Mouse (Mus musculus) urinary bladder, adult 18-20 months (tissue): Measurements from ENCODE around the gene Gm28308.

Source experiments
- DNase-seq, 2 experiments: peaks; one replicate each; pipeline ENCODE4 v3.0.0; 2022; ENCODE audit warnings: low spot score in 2 of 2, mixed read lengths in 2 of 2

Gene Gm28308

DNA sequence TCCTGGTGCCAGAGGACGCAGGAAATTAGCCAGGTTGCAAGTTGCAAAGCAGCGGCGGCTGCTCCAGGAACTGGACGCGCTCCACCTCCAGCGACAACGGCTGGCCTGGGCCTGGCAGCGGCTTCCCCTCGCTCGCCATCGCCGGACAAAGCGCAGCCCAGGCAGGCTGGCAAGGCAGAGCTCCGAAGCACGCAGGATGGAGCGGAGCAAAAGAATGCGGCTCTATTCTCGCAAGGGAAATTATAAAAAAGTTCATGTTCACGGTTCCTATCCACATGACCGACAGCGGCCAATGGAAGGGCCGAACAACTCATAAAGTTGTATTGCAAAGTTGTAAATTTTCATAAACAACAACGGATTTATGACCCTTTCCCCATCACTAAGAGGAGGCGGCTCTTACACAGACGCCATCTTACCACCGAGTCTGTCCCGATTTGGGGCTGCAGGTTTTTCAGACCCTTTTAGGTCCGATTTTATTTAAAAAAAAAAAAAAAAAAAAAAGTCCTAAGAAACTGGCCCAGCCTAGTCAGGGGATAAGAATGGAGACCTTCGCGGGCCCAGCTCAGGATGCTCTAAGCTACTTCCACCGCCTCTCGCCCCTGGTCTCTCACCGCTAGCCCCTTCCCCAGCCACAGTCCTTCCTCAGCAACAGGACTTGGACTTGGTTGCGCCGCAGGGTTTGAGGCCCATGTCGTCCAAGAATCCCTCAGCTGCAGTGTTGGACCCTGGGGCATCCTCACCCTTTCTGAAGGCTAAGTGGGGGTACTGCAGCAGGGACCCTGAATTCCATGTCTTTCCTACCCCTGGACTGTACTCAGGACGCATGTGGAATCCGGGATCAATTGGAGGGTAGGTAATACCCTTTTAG is at the start of gene Gm28308, which contains the start of gene Hoxa3:
Gene Gm28308, minus strand, starts transcription at position 221 of the 868 bp plus-strand sequence.
Gene Hoxa3, minus strand, starts transcription at position 218 of the 868 bp plus-strand sequence.
- DNase-seq: peak; percentile 73 to 76

- DNase-seq: no peak
These were observed 49.6 kb upstream of the Gm28308 start for GRCm38 (mm10) chr6:52262463-52263320.

DNA sequence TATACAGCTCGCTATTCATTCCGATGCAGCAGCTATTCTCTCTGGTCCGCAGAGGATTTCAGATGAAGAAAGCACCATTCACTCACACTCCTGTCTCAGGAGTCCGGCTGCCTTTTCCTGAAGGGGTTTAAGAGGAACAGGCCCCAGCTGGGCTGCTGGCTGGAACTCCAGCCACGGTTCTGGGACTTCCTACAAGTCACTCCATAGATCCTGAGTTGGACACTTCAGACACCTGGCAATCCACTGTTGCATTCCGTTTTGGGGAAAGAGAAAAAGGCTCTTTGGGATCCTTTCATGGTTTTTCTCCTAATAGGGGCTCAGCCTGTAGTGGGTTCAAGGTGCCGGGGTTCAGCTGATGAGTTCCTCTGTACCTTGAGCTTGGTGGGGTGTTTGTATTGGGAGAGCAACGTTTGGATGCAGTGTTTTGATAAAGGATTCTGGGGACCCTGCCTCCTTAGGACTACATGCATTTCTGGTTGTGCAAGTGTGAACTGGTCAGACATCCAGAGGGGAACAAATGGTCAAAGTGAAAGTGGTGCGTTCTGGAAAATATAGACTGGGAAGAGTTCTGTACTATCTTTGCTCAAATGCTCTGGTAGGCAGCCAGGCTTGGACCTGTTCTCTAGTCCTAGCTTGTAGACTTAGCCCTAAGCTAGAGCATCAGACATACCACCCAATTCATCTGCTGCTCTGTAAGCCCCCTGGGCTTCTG is 48.8 kb upstream of the Gm28308 start:
- DNase-seq: no peak

DNA sequence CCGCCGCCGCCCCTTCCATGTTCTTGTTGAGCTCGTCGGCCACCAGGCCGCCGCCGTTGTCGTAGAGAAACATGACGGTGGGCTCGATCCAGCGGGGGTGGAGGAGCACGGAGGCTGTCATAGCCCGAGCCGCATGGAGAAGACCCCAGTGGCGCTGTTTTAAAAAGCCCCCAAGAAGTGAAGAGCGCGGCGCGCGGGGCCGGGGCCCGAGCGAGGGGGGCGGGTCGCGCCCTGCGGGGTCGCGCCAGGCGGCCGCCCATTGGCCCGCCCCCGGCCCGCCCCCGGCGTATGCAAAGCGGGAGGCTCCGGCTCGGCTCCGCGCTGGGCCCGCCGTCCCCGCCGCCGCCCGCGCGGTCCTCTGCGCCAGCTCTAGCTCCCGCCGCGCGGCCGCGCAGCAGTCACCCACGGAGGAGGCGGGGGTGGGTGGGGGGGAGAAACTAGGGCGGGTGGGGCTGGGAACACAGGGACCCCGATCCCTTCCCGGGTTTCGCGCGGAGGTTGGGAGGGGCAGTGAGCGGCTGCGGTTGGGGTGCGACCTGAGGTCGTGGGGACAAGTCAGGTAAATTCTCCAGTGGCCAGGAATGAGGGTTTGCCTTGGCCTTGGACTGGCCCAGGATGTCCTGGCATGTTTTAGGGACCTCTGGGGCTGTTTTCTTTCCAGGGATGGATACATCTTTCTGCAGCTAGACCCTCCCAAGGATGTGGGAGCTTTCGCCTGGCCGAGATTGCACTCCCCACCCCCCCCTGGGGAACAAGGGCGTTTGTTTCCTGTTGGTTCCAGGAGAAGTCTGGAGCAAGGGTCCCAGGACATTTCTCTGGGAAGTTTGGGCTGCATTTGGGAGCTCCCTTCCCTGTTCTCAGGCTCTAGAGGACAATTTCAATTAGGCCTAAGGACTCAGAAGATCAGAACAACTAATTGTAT is 47.8 kb upstream of the Gm28308 start, which contains the start of gene Hoxa13:
Gene Hoxa13, minus strand, starts transcription at position 227 of the 922 bp plus-strand sequence.
- peak in 1 of 2 experiments; percentile 68 for DNase-seq

DNA sequence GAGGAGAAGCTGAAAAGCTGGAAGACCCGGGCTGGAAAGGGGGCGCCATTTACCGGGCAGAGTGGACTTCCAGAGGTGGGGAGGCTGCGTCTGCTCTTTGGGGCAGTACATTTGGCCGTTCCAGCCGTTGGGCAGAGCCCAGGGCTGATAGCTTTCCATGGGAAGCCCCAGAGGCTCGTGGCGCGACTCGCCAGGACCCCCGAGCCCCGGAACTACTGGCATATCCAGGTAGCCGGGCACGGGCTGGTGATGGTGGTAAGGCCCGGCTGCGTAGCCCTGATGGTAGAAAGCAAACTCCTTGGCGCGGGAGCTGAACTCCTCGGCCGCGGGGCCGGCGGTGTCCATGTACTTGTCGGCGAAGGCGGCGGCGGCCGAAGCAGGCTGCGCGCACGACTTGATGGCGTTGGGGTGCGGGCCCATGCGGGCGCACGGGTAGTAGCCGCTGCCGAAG is 46.7 kb upstream of the Gm28308 start:
- peak in 1 of 2 experiments; percentile 66 for DNase-seq

DNA sequence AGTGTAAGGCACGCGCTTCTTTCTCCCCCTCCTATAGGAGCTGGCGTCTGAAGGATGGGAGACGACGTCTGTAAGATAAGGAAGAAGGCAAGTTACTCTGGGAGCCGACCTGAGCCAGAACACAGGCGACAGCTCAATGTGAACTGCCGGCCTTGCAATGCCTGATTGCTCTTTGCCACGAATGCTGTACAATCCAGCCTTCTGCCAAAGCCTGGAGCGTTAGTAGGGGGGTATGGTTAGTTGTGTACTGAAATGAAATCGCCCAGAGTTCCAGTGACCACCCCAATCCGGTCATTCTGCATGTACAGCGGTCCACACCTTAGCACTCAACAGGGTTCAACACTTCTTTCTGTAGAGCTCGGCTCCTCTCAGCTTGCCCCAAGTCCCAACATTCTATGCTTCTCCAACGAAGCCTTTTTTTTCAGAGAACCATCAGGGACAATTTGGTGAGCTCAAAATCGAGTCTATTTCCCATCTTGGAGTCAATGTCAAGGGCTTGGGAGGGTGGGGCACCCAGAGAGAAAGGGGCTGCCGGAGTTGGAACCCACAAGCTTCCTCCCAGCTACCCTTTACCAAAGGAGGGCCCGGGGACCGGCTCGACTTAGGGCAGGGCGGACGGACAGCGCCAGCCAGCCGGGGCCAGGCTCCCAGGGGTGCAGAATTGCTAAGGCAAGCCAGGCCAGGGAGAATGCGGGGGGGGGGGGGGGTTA is 46.1 kb upstream of the Gm28308 start:
- peak in 1 of 2 experiments; percentile 55 for DNase-seq

GRCm38 (mm10) chr6:52256956-52257355 is 43.8 kb upstream of the Gm28308 start:
- peak; percentile 73 to 76 for DNase-seq

- peak in 1 of 2 experiments; percentile 73 for DNase-seq
These were observed 40.7 kb upstream of the Gm28308 start for GRCm38 (mm10) chr6:52253511-52254500.

- DNase-seq: peak in 1 of 2 experiments; percentile 71
These were observed 39.7 kb upstream of the Gm28308 start for GRCm38 (mm10) chr6:52252775-52253376.

- DNase-seq: peak in 1 of 2 experiments; percentile 59
These were observed 39.1 kb upstream of the Gm28308 start for GRCm38 (mm10) chr6:52252016-52252774.

DNA sequence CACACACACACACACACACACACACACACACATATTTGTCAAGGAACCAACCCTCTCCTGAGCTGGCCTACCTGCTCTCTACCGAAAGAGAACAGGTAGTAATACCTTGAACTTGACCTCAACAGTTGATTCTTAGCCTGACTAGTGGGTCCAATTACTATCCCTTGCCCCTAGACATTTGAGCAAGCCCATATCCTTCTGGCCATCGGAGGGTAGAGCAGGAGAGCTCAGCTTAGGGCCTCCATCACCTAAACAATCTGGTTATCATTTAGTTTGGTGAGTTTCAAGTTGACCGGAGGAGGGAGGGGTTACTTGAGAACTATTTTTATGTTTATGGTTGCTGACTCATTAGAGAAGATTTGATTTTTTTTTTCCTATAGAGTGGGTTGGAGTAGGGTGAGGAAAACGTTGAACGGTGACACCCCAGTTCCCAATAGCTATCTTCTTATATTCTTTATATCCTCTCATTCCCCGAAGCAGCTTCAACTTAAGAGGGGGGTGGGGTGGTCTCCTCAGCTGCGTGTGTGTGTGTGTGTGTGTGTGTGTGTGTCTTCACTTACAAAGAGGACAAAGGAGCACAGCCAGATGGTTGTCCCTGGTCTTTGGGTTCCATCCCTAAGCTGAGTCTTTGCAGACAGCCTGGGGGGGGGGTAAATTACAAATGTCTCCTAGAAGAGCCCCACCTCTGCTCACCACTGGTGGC is 38.2 kb upstream of the Gm28308 start:
- DNase-seq: peak in 1 of 2 experiments; percentile 10

GRCm38 (mm10) chr6:52249826-52250225 is 36.7 kb upstream of the Gm28308 start:
- DNase-seq: peak in 1 of 2 experiments; percentile 39

DNA sequence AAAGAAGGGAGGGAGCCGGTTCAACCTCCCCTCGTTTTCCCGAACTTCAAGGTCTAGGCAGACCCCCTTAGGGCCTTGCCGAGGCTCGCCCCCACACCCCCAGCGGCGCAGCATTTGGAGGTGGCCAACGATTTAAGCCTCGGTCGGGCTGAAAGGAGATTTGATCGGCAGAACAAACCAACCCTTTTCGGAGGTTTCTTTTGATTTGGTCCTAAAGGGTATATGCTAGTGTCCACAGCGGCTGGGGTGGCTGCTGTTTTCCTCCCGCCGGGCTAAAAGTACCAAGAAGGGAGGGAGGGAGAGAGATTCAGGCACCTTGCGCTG is 36.2 kb upstream of the Gm28308 start:
- peak in 1 of 2 experiments; percentile 49 for DNase-seq

DNA sequence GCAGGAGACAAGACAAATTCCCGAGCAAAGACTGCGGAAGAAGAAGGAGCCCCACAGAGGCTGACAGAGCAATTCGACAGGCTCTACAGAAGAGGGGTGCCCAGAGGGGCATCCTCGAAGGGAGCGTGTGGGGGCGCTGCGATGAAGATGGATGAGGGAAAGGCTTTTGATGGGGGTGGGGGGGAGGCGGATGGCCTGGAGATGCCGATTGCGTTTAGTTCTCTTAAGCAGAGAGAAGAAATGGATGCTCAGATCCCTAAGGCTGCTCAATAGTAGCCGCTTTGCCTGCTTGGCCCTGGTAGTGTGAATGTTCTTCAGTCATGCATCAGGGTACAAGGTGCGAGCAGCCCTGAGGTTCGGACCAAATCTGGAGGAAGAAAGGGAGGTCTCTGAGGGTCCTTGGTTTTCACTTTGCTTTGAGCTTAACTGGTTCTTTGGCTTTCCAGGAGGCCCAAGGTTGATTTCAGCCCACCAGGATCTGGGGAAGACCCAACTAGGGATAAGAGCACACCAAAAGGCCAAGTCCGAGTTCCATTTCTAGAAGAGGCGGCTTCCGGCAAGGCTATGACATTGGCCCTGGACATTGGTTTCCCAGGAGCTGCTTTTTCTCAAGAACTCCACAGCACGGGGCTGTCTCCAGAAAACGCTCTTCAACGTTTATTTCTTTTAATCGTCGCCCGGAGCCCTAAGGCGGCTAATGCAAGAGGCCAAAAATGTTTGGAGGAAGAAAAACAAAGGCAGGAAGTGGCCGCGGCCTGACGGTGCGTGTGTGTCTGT is 35.7 kb upstream of the Gm28308 start:
- DNase-seq: peak; percentile 38 to 43

- peak; percentile 15 to 54 for DNase-seq
These were observed 34.9 kb upstream of the Gm28308 start for GRCm38 (mm10) chr6:52247766-52248637.
